Mouse (Mus musculus) MEL (cell line): ENCODE results near the gene Slx1b.

Experiments
- CHD2 ChIP-seq: IDR thresholded peaks from 2 replicates; pipeline ENCODE4 v1.6.1; 2011; ENCODE audit warnings: low read length, improper control_type of control experiment
- CTCF ChIP-seq, 3 experiments: IDR thresholded peaks in 2 of 3; conservative IDR thresholded peaks in 1 of 3; 2 replicates each; pipeline ENCODE4 v1.5.1; 2011 to 2012; ENCODE audit warnings: low read length in 3 of 3, low read depth in 2 of 3, mild to moderate bottlenecking in 2 of 3, improper control_type of control experiment in 1 of 3, inconsistent platforms in 1 of 3, mixed read lengths in 1 of 3, moderate library complexity in 1 of 3; ENCODE audit not compliant: control insufficient read depth in 1 of 3, insufficient read depth in 1 of 3, poor library complexity in 1 of 3, severe bottlenecking in 1 of 3
- MXI1 ChIP-seq: IDR thresholded peaks from 2 replicates; pipeline ENCODE4 v1.6.1; 2011; ENCODE audit warnings: mild to moderate bottlenecking, low read depth, low read length, improper control_type of control experiment
- POLR2A ChIP-seq, 2 experiments: IDR thresholded peaks; 2 replicates each; pipeline ENCODE4 v1.6.1; 2011 to 2012; ENCODE audit warnings: low read length in 2 of 2, mild to moderate bottlenecking in 2 of 2, control low read depth in 1 of 2, improper control_type of control experiment in 1 of 2, low read depth in 1 of 2, moderate library complexity in 1 of 2; ENCODE audit not compliant: control insufficient read depth in 1 of 2, insufficient read depth in 1 of 2, poor library complexity in 1 of 2
- ZMIZ1 ChIP-seq: IDR thresholded peaks from 2 replicates; pipeline ENCODE4 v1.6.1; 2012; ENCODE audit warnings: low read depth, mild to moderate bottlenecking, inconsistent platforms, low read length, improper control_type of control experiment, moderate library complexity

GRCm38 (mm10) chr7:126736122-126736521 lies 40.5 kb upstream of the Slx1b start:
- no peak for TF ChIP-seq ZMIZ1
- no peak for TF ChIP-seq CTCF (IDR thresholded peaks at IDR 0.05 in 2 of 3, conservative IDR thresholded peaks at IDR 0.05 in 1 of 3; ENCODE audit: control insufficient read depth in 1 of 3, insufficient read depth in 1 of 3, low read depth in 2 of 3, low read length in 3 of 3, poor library complexity in 1 of 3, severe bottlenecking in 1 of 3)
- TF ChIP-seq CHD2, result no peak
- TF ChIP-seq MXI1, result no peak
- no peak for TF ChIP-seq POLR2A (IDR thresholded peaks at IDR 0.05; ENCODE audit: control insufficient read depth in 1 of 2, insufficient read depth in 1 of 2, low read depth in 1 of 2, low read length in 2 of 2, poor library complexity in 1 of 2)
